Mouse (Mus musculus) bone marrow, adult 2 months (tissue): ENCODE data around the gene Irf2. TPM values are rescaled to one million over a fixed set of nuclear protein-coding genes. Genes with fewer than 3 reads are reported as not detected.
A peak's percentile ranks its signal among the peaks of the same experiment; 100 is the strongest.

Source experiments
- H3K27ac ChIP-seq: fragments of 200-500 bp; 2 replicates; pipeline ENCODE4 v1.5.1; 2012; ENCODE audit warnings: low read depth, mild to moderate bottlenecking, control low read depth, inconsistent platforms, low read length; ENCODE audit not compliant: control insufficient read depth, poor library complexity, insufficient read depth
- H3K4me1 ChIP-seq: fragments of 200-500 bp; 2 replicates; pipeline ENCODE4 v1.6.1; 2011; ENCODE audit warnings: low read length; ENCODE audit not compliant: control insufficient read depth, insufficient read depth
- H3K4me3 ChIP-seq: fragments of 200-500 bp; replicated peaks from 2 replicates; pipeline ENCODE3; 2011; ENCODE audit warnings: mild to moderate bottlenecking, low read depth, low read length, control low read depth; ENCODE audit not compliant: control insufficient read depth
- CTCF ChIP-seq: fragments of 200-500 bp; IDR thresholded peaks from 2 replicates; pipeline ENCODE4 v1.5.1; 2011; ENCODE audit warnings: low read length, control low read depth; ENCODE audit not compliant: control insufficient read depth, insufficient read depth
- POLR2A ChIP-seq: fragments of 200-500 bp; IDR thresholded peaks from 2 replicates; pipeline ENCODE4 v1.6.1; 2011; ENCODE audit warnings: low read depth, mild to moderate bottlenecking, control low read depth, low read length, borderline replicate concordance; ENCODE audit not compliant: control insufficient read depth
- WGBS: fragments of 180-500 bp; shearing (Covaris S2); methylation state at CpG from one replicate; pipeline ENCODE4 v1.1.7; 2018; 5-methylcytosine and 5-hydroxymethylcytosine counted together
- polyA plus RNA-seq: library from polyadenylated mRNA; stranded (reverse); fragments of >200 nt; gene quantifications from 2 replicates; pipeline ENCODE4 v1.2.4, GENCODE M21; 2011; ENCODE audit warnings: low replicate concordance; ENCODE audit not compliant: missing spikeins, insufficient read depth, insufficient read length

Gene Irf2
- polyA plus RNA-seq, 1 experiment: 63.2 TPM

- Histone ChIP-seq H3K4me3 (no peak overlapping the region), H3K27ac (no peak overlapping the region), H3K4me1 (peaks cover 5% of the 10 kb centered on the region; the same call in 1 of the 2 replicates)
- TF ChIP-seq POLR2A: no peak
- TF ChIP-seq CTCF: no peak
- 82% methylated on average over 5 of the region's 5 CpGs for WGBS
These were observed 143.2 kb downstream of the Irf2 start for GRCm38 (mm10) chr8:46882743-46883142.

GRCm38 (mm10) chr8:46883232-46884000 lies 143.9 kb downstream of the Irf2 start:
- Histone ChIP-seq H3K4me3 (no peak overlapping the region), H3K4me1 (peaks cover 7% of the 10 kb centered on the region; the same call in 1 of the 2 replicates), H3K27ac (no peak overlapping the region)
- WGBS: 81% methylated on average over 9 of the region's 9 CpGs
- TF ChIP-seq POLR2A (no peak), CTCF (no peak)

- Histone ChIP-seq H3K4me1 (peaks cover 12% of the 10 kb centered on the region; the same call in 1 of the 2 replicates), H3K4me3 (no peak overlapping the region), H3K27ac (peak overlapping the region; percentile 40; the same call in 1 of the 2 replicates)
- WGBS: 84% methylated on average over 2 of the region's 2 CpGs
- TF ChIP-seq POLR2A: no peak
These were observed 146.3 kb downstream of the Irf2 start for GRCm38 (mm10) chr8:46885786-46886185.

GRCm38 (mm10) chr8:46886216-46886615 lies 146.7 kb downstream of the Irf2 start:
- Histone ChIP-seq H3K4me1 (peaks cover 12% of the 10 kb centered on the region; the same call in 1 of the 2 replicates), H3K27ac (peak overlapping the region; percentile 8; the same call in 1 of the 2 replicates), H3K4me3 (no peak overlapping the region)
- TF ChIP-seq POLR2A (no peak), CTCF (no peak)
- WGBS: 47% methylated on average over 1 of the region's 1 CpGs

GRCm38 (mm10) chr8:46887396-46887795 lies 147.9 kb downstream of the Irf2 start:
- Histone ChIP-seq H3K4me1 (peaks cover 12% of the 10 kb centered on the region; the same call in 1 of the 2 replicates), H3K4me3 (no peak overlapping the region), H3K27ac (peak overlapping the region; percentile 34; the same call in 1 of the 2 replicates)
- no peak for TF ChIP-seq POLR2A
- no peak for TF ChIP-seq CTCF
- WGBS: 53% methylated on average over 5 of the region's 6 CpGs

GRCm38 (mm10) chr8:46888575-46888974 lies 149.0 kb downstream of the Irf2 start:
- 54% methylated on average over 4 of the region's 4 CpGs for WGBS
- TF ChIP-seq POLR2A: no peak
- TF ChIP-seq CTCF: no peak
- peak overlapping the region; percentile 31; the same call in 1 of the 2 replicates for H3K27ac ChIP-seq
- peaks cover 14% of the 10 kb centered on the region; the same call in 1 of the 2 replicates for H3K4me1 ChIP-seq
- no peak overlapping the region for H3K4me3 ChIP-seq

GRCm38 (mm10) chr8:46890241-46890640 lies 150.7 kb downstream of the Irf2 start:
- WGBS: 20% methylated on average over 4 of the region's 4 CpGs
- TF ChIP-seq CTCF (no peak), POLR2A (no peak)
- peak overlapping the region; percentile 86 for H3K27ac ChIP-seq
- H3K4me3 ChIP-seq: no peak overlapping the region
- H3K4me1 ChIP-seq: peaks cover 14% of the 10 kb centered on the region; the same call in 1 of the 2 replicates

GRCm38 (mm10) chr8:46892511-46893273 lies 153.2 kb downstream of the Irf2 start:
- 66% methylated on average over 22 of the region's 22 CpGs for WGBS
- peaks cover 10% of the 10 kb centered on the region; the same call in 1 of the 2 replicates for H3K4me1 ChIP-seq
- no peak for TF ChIP-seq CTCF
- TF ChIP-seq POLR2A: no peak
- no peak overlapping the region for H3K4me3 ChIP-seq
- peak overlapping the region; percentile 50; the same call in 1 of the 2 replicates for H3K27ac ChIP-seq
